Mouse (Mus musculus) lung, embryonic 15.5 days (tissue): ENCODE data around the gene Itpripl1. TPM values are rescaled to one million over a fixed set of nuclear protein-coding genes. Genes with fewer than 3 reads are reported as not detected.
"Not testable (repeated sequence)": the region's sequence is repeated elsewhere in the genome, so short reads cannot be mapped to it uniquely, and the experiment has no call there.

ENCODE experiments used
- ATAC-seq: fragments of 200-750 bp; cut with Nextera tagmentation; 2 replicates; pipeline ENCODE4 v1.8.0; 2017; ENCODE audit warnings: moderate number of reproducible peaks, borderline replicate concordance; ENCODE audit not compliant: low FRiP score, low TSS enrichment; ENCODE audit errors: extremely low read depth
- H3K27ac ChIP-seq: fragments of 300-500 bp; sonication (generic); 2 replicates; pipeline ENCODE4 v1.5.1; 2015; ENCODE audit warnings: moderate library complexity, mild to moderate bottlenecking, inconsistent platforms
- H3K27me3 ChIP-seq: fragments of 300-500 bp; sonication (generic); 2 replicates; pipeline ENCODE4 v1.6.1; 2015; ENCODE audit warnings: inconsistent platforms
- H3K36me3 ChIP-seq: fragments of 300-500 bp; sonication (generic); 2 replicates; pipeline ENCODE4 v1.6.1; 2015; ENCODE audit warnings: inconsistent platforms
- H3K4me1 ChIP-seq: fragments of 300-500 bp; sonication (generic); 2 replicates; pipeline ENCODE4 v1.6.1; 2015; ENCODE audit warnings: inconsistent platforms
- H3K4me2 ChIP-seq: fragments of 300-500 bp; sonication (generic); 2 replicates; pipeline ENCODE4 v1.6.1; 2015; ENCODE audit warnings: inconsistent platforms, mild to moderate bottlenecking, moderate library complexity
- H3K4me3 ChIP-seq: fragments of 300-500 bp; sonication (generic); 2 replicates; pipeline ENCODE4 v1.5.1; 2015; ENCODE audit warnings: mild to moderate bottlenecking, inconsistent platforms
- H3K9ac ChIP-seq: fragments of 300-500 bp; sonication (generic); 2 replicates; pipeline ENCODE4 v1.6.1; 2015; ENCODE audit warnings: inconsistent platforms
- H3K9me3 ChIP-seq: fragments of 300-500 bp; sonication (generic); 2 replicates; pipeline ENCODE4 v1.6.1; 2016; ENCODE audit warnings: inconsistent platforms
- WGBS: fragments of 180-500 bp; shearing (Covaris S2); methylation state at CpG from one replicate; pipeline ENCODE4 v1.1.7; 2015; 5-methylcytosine and 5-hydroxymethylcytosine counted together
- polyA plus RNA-seq: library from polyadenylated mRNA; unstranded; fragments of >200 nt; fragmentation: Nextera tagmentation; extraction: Ambion mirVana; gene quantifications from 2 replicates; pipeline ENCODE4 v1.2.1, GENCODE M21; 2015

The Itpripl1 gene
- polyA plus RNA-seq, 1 experiment from 2014 or later: 29.5 TPM

GRCm38 (mm10) chr2:127138449-127138848, 4.8 kb downstream of the Itpripl1 start:
- no peaks in the 10 kb centered on the region for H3K9me3 ChIP-seq
- H3K4me1 ChIP-seq: peaks cover 38% of the 10 kb centered on the region
- no peak overlapping the region for H3K4me3 ChIP-seq
- ATAC-seq: no peak
- 80% methylated on average over 4 of the region's 4 CpGs for WGBS
- H3K9ac ChIP-seq: no peak overlapping the region
- no peak overlapping the region for H3K4me2 ChIP-seq
- no peaks in the 10 kb centered on the region for H3K27me3 ChIP-seq
- H3K27ac ChIP-seq: peak overlapping the region; percentile 73
- peaks cover 24% of the 10 kb centered on the region for H3K36me3 ChIP-seq

GRCm38 (mm10) chr2:127137838-127138420, 5.3 kb downstream of the Itpripl1 start:
- no peak for ATAC-seq
- Histone ChIP-seq H3K4me2 (no peak overlapping the region), H3K9ac (no peak overlapping the region), H3K27me3 (no peaks in the 10 kb centered on the region), H3K27ac (peak overlapping the region; percentile 73), H3K36me3 (peaks cover 24% of the 10 kb centered on the region), H3K9me3 (no peaks in the 10 kb centered on the region), H3K4me1 (peaks cover 37% of the 10 kb centered on the region), H3K4me3 (no peak overlapping the region)
- 60% methylated on average over 10 of the region's 10 CpGs for WGBS

- H3K4me3 ChIP-seq: no peak overlapping the region
- 3% methylated on average over 5 of the region's 5 CpGs for WGBS
Measured at GRCm38 (mm10) chr2:127136979-127137378, 6.3 kb downstream of the Itpripl1 start.

GRCm38 (mm10) chr2:127135255-127135654, 8.0 kb downstream of the Itpripl1 start:
- H3K27me3 ChIP-seq, H3K4me2 ChIP-seq, H3K9ac ChIP-seq, H3K9me3 ChIP-seq, ATAC-seq, H3K27ac ChIP-seq, H3K4me3 ChIP-seq, H3K36me3 ChIP-seq: not testable (repeated sequence)
- WGBS: 44% methylated on average over 3 of the region's 3 CpGs
- H3K4me1 ChIP-seq: peaks cover 41% of the 10 kb centered on the region

More at GRCm38 (mm10) chr2:127136979-127137378, 6.3 kb downstream of the Itpripl1 start:
- no peak overlapping the region for H3K9ac ChIP-seq
- H3K9me3 ChIP-seq: no peaks in the 10 kb centered on the region
- peaks cover 38% of the 10 kb centered on the region for H3K4me1 ChIP-seq
- no peaks in the 10 kb centered on the region for H3K27me3 ChIP-seq
- peak overlapping the region; percentile 73 for H3K27ac ChIP-seq
- ATAC-seq: peak; percentile 19; the same call in 1 of the 2 replicates
- H3K36me3 ChIP-seq: peaks cover 24% of the 10 kb centered on the region
- H3K4me2 ChIP-seq: peak overlapping the region; percentile 3; the same call in 1 of the 2 replicates

GRCm38 (mm10) chr2:127133621-127134461, 9.4 kb downstream of the Itpripl1 start, which contains the start of gene Ncaph:
Gene Ncaph (minus strand): TSS chr2:127133954.
- Histone ChIP-seq H3K9ac (peak within 1 kb of the TSS; percentile 64), H3K27me3 (no peaks in the 10 kb centered on the region), H3K27ac (peak within 1 kb of the TSS; percentile 93), H3K4me2 (peak within 1 kb of the TSS; percentile 70), H3K4me3 (peak within 1 kb of the TSS; percentile 67), H3K36me3 (no peaks in the 10 kb centered on the region), H3K9me3 (no peaks in the 10 kb centered on the region), H3K4me1 (peaks cover 41% of the 10 kb centered on the region)
- WGBS: under 1% methylated on average over 57 of the region's 57 CpGs
- ATAC-seq: peak; percentile 92

- Histone ChIP-seq H3K9ac (no peak overlapping the region), H3K27ac (no peak overlapping the region), H3K4me3 (no peak overlapping the region), H3K36me3 (peaks cover 13% of the 10 kb centered on the region), H3K4me2 (peak overlapping the region; percentile 70; the same call in 1 of the 2 replicates), H3K9me3 (no peaks in the 10 kb centered on the region), H3K27me3 (no peaks in the 10 kb centered on the region), H3K4me1 (peaks cover 23% of the 10 kb centered on the region)
- 52% methylated on average over 8 of the region's 8 CpGs for WGBS
- no peak for ATAC-seq
Measured at GRCm38 (mm10) chr2:127131353-127131752, 11.9 kb downstream of the Itpripl1 start.

GRCm38 (mm10) chr2:127128926-127129325, 14.3 kb downstream of the Itpripl1 start:
- no peaks in the 10 kb centered on the region for H3K27me3 ChIP-seq

GRCm38 (mm10) chr2:127121591-127122235, 21.5 kb downstream of the Itpripl1 start:
- H3K4me2 ChIP-seq: no peak overlapping the region
- H3K27me3 ChIP-seq: no peaks in the 10 kb centered on the region
- no peak overlapping the region for H3K9ac ChIP-seq
- H3K9me3 ChIP-seq: no peaks in the 10 kb centered on the region
- H3K4me1 ChIP-seq: peaks cover 3% of the 10 kb centered on the region; the same call in 1 of the 2 replicates
- H3K36me3 ChIP-seq: peaks cover 84% of the 10 kb centered on the region
- peak overlapping the region; percentile 76 for H3K27ac ChIP-seq
- WGBS: 64% methylated on average over 8 of the region's 8 CpGs
- no peak overlapping the region for H3K4me3 ChIP-seq
- ATAC-seq: peak; percentile 64; the same call in 1 of the 2 replicates

More at GRCm38 (mm10) chr2:127128926-127129325, 14.3 kb downstream of the Itpripl1 start:
- Histone ChIP-seq H3K36me3 (peaks cover 36% of the 10 kb centered on the region), H3K9ac (no peak overlapping the region), H3K4me1 (peaks cover 22% of the 10 kb centered on the region), H3K9me3 (no peaks in the 10 kb centered on the region), H3K4me3 (no peak overlapping the region), H3K4me2 (no peak overlapping the region), H3K27ac (no peak overlapping the region)
- ATAC-seq: no peak
- WGBS: 77% methylated on average over 5 of the region's 5 CpGs

GRCm38 (mm10) chr2:127108986-127109385, 34.3 kb downstream of the Itpripl1 start:
- no peak for ATAC-seq
- H3K4me2 ChIP-seq: no peak overlapping the region
- H3K27me3 ChIP-seq: no peaks in the 10 kb centered on the region
- peaks cover 89% of the 10 kb centered on the region for H3K36me3 ChIP-seq
- no peak overlapping the region for H3K9ac ChIP-seq
- H3K4me1 ChIP-seq: no peaks in the 10 kb centered on the region
- H3K9me3 ChIP-seq: no peaks in the 10 kb centered on the region
- H3K27ac ChIP-seq: no peak overlapping the region
- no peak overlapping the region for H3K4me3 ChIP-seq
- WGBS: 88% methylated on average over 4 of the region's 4 CpGs

GRCm38 (mm10) chr2:127092000-127092399, 51.2 kb downstream of the Itpripl1 start:
- no peaks in the 10 kb centered on the region for H3K27me3 ChIP-seq
- no peak overlapping the region for H3K4me3 ChIP-seq

GRCm38 (mm10) chr2:127090151-127090550, 53.1 kb downstream of the Itpripl1 start:
- not testable (repeated sequence) for H3K27ac ChIP-seq, ATAC-seq, H3K36me3 ChIP-seq, H3K9ac ChIP-seq, H3K4me1 ChIP-seq, H3K27me3 ChIP-seq, H3K4me3 ChIP-seq, H3K9me3 ChIP-seq, H3K4me2 ChIP-seq

More at GRCm38 (mm10) chr2:127092000-127092399, 51.2 kb downstream of the Itpripl1 start:
- Histone ChIP-seq H3K9me3 (no peaks in the 10 kb centered on the region), H3K9ac (no peak overlapping the region), H3K4me2 (no peak overlapping the region), H3K27ac (no peak overlapping the region), H3K4me1 (no peaks in the 10 kb centered on the region), H3K36me3 (no peaks in the 10 kb centered on the region)
- 65% methylated on average over 8 of the region's 8 CpGs for WGBS
- ATAC-seq: no peak
